Mouse (Mus musculus) hindbrain, postnatal 0 days (tissue): ENCODE measurements around the gene 1700067P10Rik. TPM values are rescaled to one million over a fixed set of nuclear protein-coding genes. Genes with fewer than 3 reads are reported as not detected.

Source experiments
- ATAC-seq: fragments of 200-750 bp; cut with Nextera tagmentation; 2 replicates; pipeline ENCODE4 v1.8.0; 2017; ENCODE audit warnings: mild to moderate bottlenecking, moderate TSS enrichment, moderate library complexity
- DNase-seq: peaks from one replicate; pipeline ENCODE4 v3.0.0-alpha.2; 2015; ENCODE audit warnings: low spot score
- H3K27ac ChIP-seq: fragments of 300-500 bp; sonication (generic); 2 replicates; pipeline ENCODE4 v1.5.1; 2014; ENCODE audit warnings: mild to moderate bottlenecking
- H3K27me3 ChIP-seq: fragments of 300-500 bp; sonication (generic); 2 replicates; pipeline ENCODE4 v1.6.1; 2014; ENCODE audit warnings: low read length, mixed read lengths; ENCODE audit not compliant: insufficient read depth
- H3K36me3 ChIP-seq: fragments of 300-500 bp; sonication (generic); 2 replicates; pipeline ENCODE4 v1.6.1; 2014; ENCODE audit warnings: low read length, mixed read lengths; ENCODE audit not compliant: insufficient read depth
- H3K4me1 ChIP-seq: fragments of 300-500 bp; sonication (generic); 2 replicates; pipeline ENCODE4 v1.6.1; 2014; ENCODE audit warnings: antibody characterized with exemption, low read length, mixed read lengths; ENCODE audit not compliant: insufficient read depth
- H3K4me2 ChIP-seq: fragments of 300-500 bp; sonication (generic); 2 replicates; pipeline ENCODE4 v1.6.1; 2014; ENCODE audit warnings: low read depth, mild to moderate bottlenecking, low read length, moderate library complexity, mixed read lengths
- H3K4me3 ChIP-seq: fragments of 300-500 bp; sonication (generic); 2 replicates; pipeline ENCODE4 v1.5.1; 2014; ENCODE audit warnings: low read length
- H3K9ac ChIP-seq: fragments of 300-500 bp; sonication (generic); replicated peaks from 2 replicates; pipeline ENCODE4 v1.6.1; 2014; ENCODE audit warnings: mild to moderate bottlenecking, low read length, moderate library complexity, mixed read lengths
- H3K9me3 ChIP-seq: fragments of 300-500 bp; sonication (generic); 2 replicates; pipeline ENCODE4 v1.6.1; 2016; ENCODE audit warnings: low read length, mixed read lengths
- CTCF ChIP-seq: IDR thresholded peaks from 2 replicates; pipeline ENCODE4 v1.5.1; 2016; ENCODE audit warnings: antibody characterized with exemption, control low read depth, low read depth
- WGBS: fragments of 180-500 bp; shearing (Covaris S2); extraction: QIAGEN DNeasy Blood & Tissue Kit; methylation state at CpG from one replicate; pipeline ENCODE4 v1.1.7; 2014; 5-methylcytosine and 5-hydroxymethylcytosine counted together
- polyA plus RNA-seq: library from polyadenylated mRNA; unstranded; fragments of >200 nt; fragmentation: Nextera tagmentation; extraction: Ambion mirVana; gene quantifications from 2 replicates; pipeline ENCODE4 v1.2.1, GENCODE M21; 2015
- total RNA-seq: library from RNA; depleted of rRNA; stranded (reverse); fragments of >200 nt; gene quantifications from 2 replicates; pipeline ENCODE4 v1.2.3, GENCODE M21; 2014

1700067P10Rik gene
- total and polyA plus RNA-seq, 2 experiments from 2014 or later, result not detected

GRCm38 (mm10) chr17:48052338-48053067 is 36.6 kb upstream of the 1700067P10Rik start:
- no peak overlapping the region for H3K27ac ChIP-seq
- H3K27me3 ChIP-seq, result no peaks in the 10 kb centered on the region; the same call in 1 of the 2 replicates
- no peak overlapping the region for H3K4me2 ChIP-seq
- no peak overlapping the region for H3K9ac ChIP-seq
- H3K36me3 ChIP-seq, result no peaks in the 10 kb centered on the region
- DNase-seq (peak; percentile 38), ATAC-seq (no peak)
- peaks cover 11% of the 10 kb centered on the region; the same call in 1 of the 2 replicates for H3K4me1 ChIP-seq
- H3K4me3 ChIP-seq, result no peak overlapping the region
- no peaks in the 10 kb centered on the region for H3K9me3 ChIP-seq
- 66% methylated on average over 10 of the region's 10 CpGs for WGBS
- TF ChIP-seq CTCF, result no peak

- Histone ChIP-seq H3K4me1 (peaks cover 16% of the 10 kb centered on the region; the same call in 1 of the 2 replicates), H3K9ac (no peak overlapping the region), H3K9me3 (no peaks in the 10 kb centered on the region), H3K4me3 (no peak overlapping the region), H3K36me3 (no peaks in the 10 kb centered on the region), H3K27me3 (no peaks in the 10 kb centered on the region; the same call in 1 of the 2 replicates), H3K27ac (no peak overlapping the region), H3K4me2 (no peak overlapping the region)
- DNase-seq (no peak), ATAC-seq (no peak)
- no peak for TF ChIP-seq CTCF
- 82% methylated on average over 2 of the region's 2 CpGs for WGBS
These were observed 35.5 kb upstream of the 1700067P10Rik start for GRCm38 (mm10) chr17:48053646-48054045.

GRCm38 (mm10) chr17:48055076-48055816 is 33.9 kb upstream of the 1700067P10Rik start:
- Histone ChIP-seq H3K4me3 (no peak overlapping the region), H3K9ac (no peak overlapping the region), H3K9me3 (no peaks in the 10 kb centered on the region), H3K27me3 (no peaks in the 10 kb centered on the region; the same call in 1 of the 2 replicates), H3K4me1 (peaks cover 16% of the 10 kb centered on the region; the same call in 1 of the 2 replicates), H3K4me2 (0 out of 2 replicates have a peak overlapping the region, but pooled peaks have one; percentile 10), H3K36me3 (no peaks in the 10 kb centered on the region), H3K27ac (no peak overlapping the region)
- DNase-seq (peak; percentile 35), ATAC-seq (no peak)
- TF ChIP-seq CTCF, result no peak
- 33% methylated on average over 20 of the region's 20 CpGs for WGBS

DNA sequence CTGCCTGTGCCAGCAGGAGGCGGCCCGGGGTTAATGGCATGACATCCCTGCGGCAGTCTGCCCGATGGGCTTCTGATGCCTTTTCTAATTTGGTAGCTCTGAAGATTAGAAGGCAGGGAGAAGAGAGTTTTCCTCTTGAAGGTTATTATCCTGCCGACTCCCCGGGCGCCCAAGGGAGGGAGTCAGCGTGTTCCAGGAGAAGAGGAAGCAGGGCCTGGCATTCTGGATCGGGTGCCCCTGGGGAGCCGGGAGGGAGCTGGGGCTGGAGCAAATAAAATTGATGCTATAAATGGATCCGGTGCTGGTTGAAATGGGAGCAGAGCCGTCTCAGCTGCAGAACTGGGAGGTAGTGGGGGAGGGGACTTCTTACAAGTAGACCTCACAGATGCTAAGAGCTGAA is 31.7 kb upstream of the 1700067P10Rik start:
- Histone ChIP-seq H3K9me3 (no peaks in the 10 kb centered on the region), H3K4me1 (peaks cover 16% of the 10 kb centered on the region; the same call in 1 of the 2 replicates), H3K27me3 (no peaks in the 10 kb centered on the region; the same call in 1 of the 2 replicates), H3K9ac (no peak overlapping the region), H3K36me3 (no peaks in the 10 kb centered on the region), H3K4me3 (no peak overlapping the region), H3K27ac (peak overlapping the region; percentile 26; the same call in 1 of the 2 replicates), H3K4me2 (peak overlapping the region; percentile 37)
- WGBS, result 3% methylated on average over 12 of the region's 12 CpGs
- peak; percentile 53 for ATAC-seq
- TF ChIP-seq CTCF, result no peak
- peak; percentile 51 for DNase-seq

- 0 out of 2 replicates have a peak, but pooled peaks cover 3% of the 10 kb centered on the region for H3K4me1 ChIP-seq
- H3K4me3 ChIP-seq, result no peak overlapping the region
- H3K36me3 ChIP-seq, result no peaks in the 10 kb centered on the region
- 49% methylated on average over 10 of the region's 10 CpGs for WGBS
- no peaks in the 10 kb centered on the region; the same call in 1 of the 2 replicates for H3K27me3 ChIP-seq
- DNase-seq (no peak), ATAC-seq (no peak; the same call in 1 of the 2 replicates)
- H3K9me3 ChIP-seq, result no peaks in the 10 kb centered on the region
- H3K4me2 ChIP-seq, result no peak overlapping the region
- H3K27ac ChIP-seq, result no peak overlapping the region
- no peak for TF ChIP-seq CTCF
- H3K9ac ChIP-seq, result no peak overlapping the region
These were observed 24.8 kb upstream of the 1700067P10Rik start for GRCm38 (mm10) chr17:48064196-48064843.

DNA sequence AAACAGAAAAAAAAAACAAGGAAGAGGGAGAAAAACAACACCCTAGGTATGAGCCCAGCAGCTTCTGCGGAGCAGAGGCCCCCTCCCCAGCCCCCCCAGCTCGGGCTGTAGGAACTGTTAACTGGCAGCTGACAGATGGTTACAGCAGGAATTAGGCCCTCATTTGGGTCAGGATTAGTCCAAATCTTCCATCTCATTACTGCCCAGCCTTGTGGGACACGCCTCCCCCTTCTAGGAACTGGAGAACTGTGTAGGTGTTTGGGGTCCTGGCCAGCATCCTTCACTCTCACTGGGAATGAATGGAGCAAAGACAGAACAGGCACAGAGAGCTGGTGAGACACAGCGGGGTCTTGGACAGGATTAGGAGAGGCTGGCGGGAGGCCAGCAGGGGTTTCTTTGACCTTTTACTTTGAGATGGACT is 24.0 kb upstream of the 1700067P10Rik start:
- H3K4me3 ChIP-seq, result no peak overlapping the region
- H3K9ac ChIP-seq, result no peak overlapping the region
- peak; percentile 57; the same call in 1 of the 2 replicates for ATAC-seq
- no peaks in the 10 kb centered on the region for H3K9me3 ChIP-seq
- no peaks in the 10 kb centered on the region; the same call in 1 of the 2 replicates for H3K27me3 ChIP-seq
- no peak overlapping the region for H3K4me2 ChIP-seq
- H3K36me3 ChIP-seq, result no peaks in the 10 kb centered on the region
- no peak overlapping the region for H3K27ac ChIP-seq
- DNase-seq, result peak; percentile 41
- TF ChIP-seq CTCF, result no peak
- 29% methylated on average over 5 of the region's 5 CpGs for WGBS
- 0 out of 2 replicates have a peak, but pooled peaks cover 3% of the 10 kb centered on the region for H3K4me1 ChIP-seq
